Mouse (Mus musculus) ES-E14 (cell line): ENCODE results near the gene Olfr1226. TPM values are rescaled to one million over a fixed set of nuclear protein-coding genes. Genes with fewer than 3 reads are reported as not detected.

Experiments used
- DNase-seq: peaks from one replicate; pipeline ENCODE4 v3.0.0-alpha.2; 2013; ENCODE audit warnings: low read depth, low spot score
- H3K27ac ChIP-seq: 2 replicates; pipeline ENCODE4 v1.5.1; 2012; ENCODE audit warnings: low read depth, mild to moderate bottlenecking, low read length, moderate library complexity, mixed read lengths; ENCODE audit not compliant: poor library complexity, insufficient read depth, severe bottlenecking
- H3K36me3 ChIP-seq: 2 replicates; pipeline ENCODE4 v1.6.1; 2012; ENCODE audit warnings: mild to moderate bottlenecking, low read length, moderate library complexity, mixed read lengths; ENCODE audit not compliant: control insufficient read depth, poor library complexity, insufficient read depth, severe bottlenecking
- H3K4me1 ChIP-seq, 2 experiments: fragments of 150-350 bp in 1 of 2; sonication (generic) in 1 of 2; 2 replicates each; pipeline ENCODE4 v1.6.1; 2012; ENCODE audit warnings: low read length in 2 of 2, mild to moderate bottlenecking in 1 of 2, mixed read lengths in 1 of 2; ENCODE audit not compliant: control insufficient read depth in 2 of 2, insufficient read depth in 2 of 2, poor library complexity in 1 of 2
- H3K4me3 ChIP-seq, 2 experiments: fragments of 150-350 bp in 1 of 2; sonication (generic) in 1 of 2; 2 replicates each; pipeline ENCODE4 v1.5.1; 2012; ENCODE audit warnings: low read length in 2 of 2, low read depth in 1 of 2, mild to moderate bottlenecking in 1 of 2, mixed read lengths in 1 of 2; ENCODE audit not compliant: insufficient read depth in 1 of 2, poor library complexity in 1 of 2, severe bottlenecking in 1 of 2
- H3K9ac ChIP-seq: 2 replicates; pipeline ENCODE4 v1.6.1; 2012; ENCODE audit warnings: low read depth, mild to moderate bottlenecking, low read length, mixed read lengths; ENCODE audit not compliant: poor library complexity, insufficient read depth, severe bottlenecking
- H3K9me3 ChIP-seq: fragments of 150-350 bp; sonication (generic); 2 replicates; pipeline ENCODE4 v1.6.1; 2012; ENCODE audit warnings: low read depth, mild to moderate bottlenecking, low read length; ENCODE audit not compliant: control insufficient read depth, insufficient read depth
- CHD2 ChIP-seq: IDR thresholded peaks from 2 replicates; pipeline ENCODE4 v1.6.1; 2014; ENCODE audit warnings: mild to moderate bottlenecking, low read depth, low read length, inconsistent platforms
- HCFC1 ChIP-seq: IDR thresholded peaks from 2 replicates; pipeline ENCODE4 v1.6.1; 2012; ENCODE audit warnings: low read length, inconsistent platforms, borderline replicate concordance; ENCODE audit not compliant: insufficient read depth
- MAFK ChIP-seq: IDR thresholded peaks from 2 replicates; pipeline ENCODE4 v1.6.1; 2014; ENCODE audit warnings: mild to moderate bottlenecking, low read depth, low read length, inconsistent platforms; ENCODE audit not compliant: insufficient read depth
- ZC3H11A ChIP-seq: IDR thresholded peaks from 2 replicates; pipeline ENCODE4 v1.6.1; 2012; ENCODE audit warnings: low read depth, mild to moderate bottlenecking, inconsistent platforms, low read length, borderline replicate concordance
- ZNF384 ChIP-seq: IDR thresholded peaks from 2 replicates; pipeline ENCODE4 v1.6.1; 2012; ENCODE audit warnings: low read depth, low read length, inconsistent platforms
- in situ Hi-C, 2 experiments: fragments of 600-800 bp; cut with MboI; formaldehyde crosslinking; loops; one replicate each; pipeline ENCODE4 v1.15.1; 2025; ENCODE audit warnings: low sequenced_read_pairs in 2 of 2, inconsistent platforms in 1 of 2; ENCODE audit not compliant: unreplicated experiment in 2 of 2
- total RNA-seq: library from RNA; depleted of rRNA; stranded (reverse); fragments of 300-350 nt; gene quantifications from 2 replicates; pipeline ENCODE4 v1.2.3, GENCODE M21; 2012; rRNA removed

Gene Olfr1226
- total RNA-seq, 1 experiment: not detected

DNA sequence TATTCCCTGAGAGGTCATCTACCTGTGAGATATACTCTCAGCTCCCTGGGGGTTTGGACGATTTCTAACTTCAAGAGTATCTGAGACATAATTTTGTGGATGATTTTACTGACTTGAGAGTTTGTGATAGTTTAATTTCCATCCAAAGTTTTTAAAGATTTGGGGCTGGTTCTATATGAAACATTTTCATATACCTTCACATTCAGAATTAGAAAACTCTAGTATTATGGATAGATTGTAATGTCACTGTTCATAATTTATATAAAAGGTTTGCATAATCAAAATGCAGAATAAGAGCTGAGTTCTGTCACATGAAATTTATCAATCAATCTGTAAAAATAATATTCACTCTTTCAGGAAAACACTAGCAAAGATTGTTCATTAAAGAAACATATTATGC lies 48.4 kb downstream of the Olfr1226 start, which contains the start of gene Olfr1223:
Gene Olfr1223, minus strand, starts transcription at position 101 of the 400 bp plus-strand sequence.
- H3K4me1 ChIP-seq: no peaks in the 10 kb centered on the region
- no peak for DNase-seq
- in situ Hi-C loops: no loop called here
- no peaks in the 10 kb centered on the region for H3K36me3 ChIP-seq
- no peak within 1 kb of the TSS for H3K27ac ChIP-seq
- no peak for TF ChIP-seq CHD2
- TF ChIP-seq ZNF384: no peak
- TF ChIP-seq ZC3H11A: no peak
- TF ChIP-seq MAFK: no peak
- no peak for TF ChIP-seq HCFC1
- H3K4me3 ChIP-seq: no peak within 1 kb of the TSS
- H3K9me3 ChIP-seq: no peaks in the 10 kb centered on the region
- H3K9ac ChIP-seq: no peak within 1 kb of the TSS

Other genes with a start within 250 kb of the Olfr1226 start
- gene Olfr1212, start 246.1 kb downstream of the Olfr1226 start, total RNA-seq: not detected in 2 replicates
- not detected in 2 replicates for gene Gm13762, start 219.8 kb downstream of the Olfr1226 start, total RNA-seq
- not detected in 2 replicates for gene Olfr1214, start 207.4 kb downstream of the Olfr1226 start, total RNA-seq
- not detected in 2 replicates for gene Olfr1215, start 193.1 kb downstream of the Olfr1226 start, total RNA-seq
- gene Olfr1216, start 181.7 kb downstream of the Olfr1226 start, total RNA-seq: not detected in 2 replicates
- gene Olfr1217, start 168.0 kb downstream of the Olfr1226 start, total RNA-seq: not detected in 2 replicates
- gene Olfr1218, start 138.9 kb downstream of the Olfr1226 start, total RNA-seq: not detected in 2 replicates
- not detected in 2 replicates for gene Olfr1219, start 116.5 kb downstream of the Olfr1226 start, total RNA-seq
- not detected in 2 replicates for gene Olfr1220, start 93.2 kb downstream of the Olfr1226 start, total RNA-seq
- not detected in 2 replicates for gene Olfr1221, start 82.8 kb downstream of the Olfr1226 start, total RNA-seq
- gene Olfr1222, start 67.0 kb downstream of the Olfr1226 start, total RNA-seq: not detected in 2 replicates
- gene Olfr1223, start 48.5 kb downstream of the Olfr1226 start, total RNA-seq: not detected in 2 replicates
- not detected in 2 replicates for gene Olfr1224-ps1, start 36.0 kb downstream of the Olfr1226 start, total RNA-seq
- gene Olfr1225, start 25.4 kb downstream of the Olfr1226 start, total RNA-seq: not detected in 2 replicates
- gene Olfr1228, start 54.0 kb upstream of the Olfr1226 start, total RNA-seq: not detected in 2 replicates
- not detected in 2 replicates for gene Olfr1229, start 88.0 kb upstream of the Olfr1226 start, total RNA-seq
- not detected in 2 replicates for gene Olfr1230, start 97.2 kb upstream of the Olfr1226 start, total RNA-seq
- gene Olfr1231, start 107.0 kb upstream of the Olfr1226 start, total RNA-seq: not detected in 2 replicates
- not detected in 2 replicates for gene Olfr1232, start 129.6 kb upstream of the Olfr1226 start, total RNA-seq
- gene Olfr1233, start 142.3 kb upstream of the Olfr1226 start, total RNA-seq: not detected in 2 replicates
- not detected in 2 replicates for gene Olfr1234, start 164.8 kb upstream of the Olfr1226 start, total RNA-seq
- not detected in 2 replicates for gene Olfr1238, start 209.6 kb upstream of the Olfr1226 start, total RNA-seq
- gene Olfr1239, start 220.4 kb upstream of the Olfr1226 start, total RNA-seq: not detected in 2 replicates
- gene Olfr1240, start 243.0 kb upstream of the Olfr1226 start, total RNA-seq: not detected in 2 replicates